Mouse (Mus musculus) kidney, adult 9 months (tissue): ENCODE results near the gene Txndc2.
"Not testable (repeated sequence)": the region's sequence is repeated elsewhere in the genome, so short reads cannot be mapped to it uniquely, and the experiment has no call there.

Experiments used
- DNase-seq: peaks from one replicate; pipeline ENCODE4 v3.0.0; 2022

Txndc2 gene

GRCm38 (mm10) chr17:65650598-65650997 lies 8.6 kb upstream of the Txndc2 start:
- DNase-seq = no peak

GRCm38 (mm10) chr17:65649175-65649493 lies 7.2 kb upstream of the Txndc2 start:
- no peak for DNase-seq

GRCm38 (mm10) chr17:65648371-65649174 lies 6.6 kb upstream of the Txndc2 start:
- no peak for DNase-seq

- DNase-seq = no peak
These were observed 6.0 kb upstream of the Txndc2 start for GRCm38 (mm10) chr17:65647961-65648360.

- DNase-seq = peak; percentile 19
These were observed 5.3 kb upstream of the Txndc2 start for GRCm38 (mm10) chr17:65647226-65647625.

- no peak for DNase-seq
These were observed 1.6 kb upstream of the Txndc2 start for GRCm38 (mm10) chr17:65643579-65643978.

GRCm38 (mm10) chr17:65643051-65643521 lies 1.1 kb upstream of the Txndc2 start:
- DNase-seq = peak; percentile 18

GRCm38 (mm10) chr17:65642578-65642991 lies 617 bp upstream of the Txndc2 start:
- DNase-seq = no peak

- DNase-seq = no peak
These were observed 2.8 kb downstream of the Txndc2 start for GRCm38 (mm10) chr17:65639144-65639543.

GRCm38 (mm10) chr17:65635715-65636360 lies 6.1 kb downstream of the Txndc2 start:
- no peak for DNase-seq

GRCm38 (mm10) chr17:65629943-65630342 lies 12.0 kb downstream of the Txndc2 start:
- DNase-seq = no peak

GRCm38 (mm10) chr17:65628823-65629532 lies 13.0 kb downstream of the Txndc2 start:
- not testable (repeated sequence) for DNase-seq

- DNase-seq = no peak
These were observed 15.7 kb downstream of the Txndc2 start for GRCm38 (mm10) chr17:65626301-65626700.

GRCm38 (mm10) chr17:65625563-65625962 lies 16.4 kb downstream of the Txndc2 start:
- DNase-seq = no peak

GRCm38 (mm10) chr17:65623130-65623529 lies 18.8 kb downstream of the Txndc2 start:
- peak; percentile 27 for DNase-seq

GRCm38 (mm10) chr17:65618431-65618830 lies 23.5 kb downstream of the Txndc2 start:
- peak; percentile 48 for DNase-seq

GRCm38 (mm10) chr17:65615678-65616077 lies 26.3 kb downstream of the Txndc2 start:
- no peak for DNase-seq

- no peak for DNase-seq
These were observed 27.5 kb downstream of the Txndc2 start for GRCm38 (mm10) chr17:65614431-65614830.

- DNase-seq = peak; percentile 99
These were observed 28.2 kb downstream of the Txndc2 start, which contains the start of gene Vapa for GRCm38 (mm10) chr17:65613463-65614412. TSS of gene Vapa (minus strand) at chr17:65613555.

- no peak for DNase-seq
These were observed 28.9 kb downstream of the Txndc2 start for GRCm38 (mm10) chr17:65613142-65613462.

- peak; percentile 40 for DNase-seq
These were observed 29.4 kb downstream of the Txndc2 start for GRCm38 (mm10) chr17:65612391-65613141.

GRCm38 (mm10) chr17:65611721-65612120 lies 30.2 kb downstream of the Txndc2 start:
- DNase-seq = no peak
